Mouse (Mus musculus): Measurements from ENCODE around the gene Tac2. TPM values are rescaled to one million over a fixed set of nuclear protein-coding genes. Genes with fewer than 3 reads are reported as not detected.

Gene Tac2
- polyA plus RNA-seq, 1 experiment, result 9.6 TPM

- H3K4me1 ChIP-seq (ENCODE audit: control insufficient read depth), result peaks cover 16% of the 10 kb centered on the region
- H3K9me3 ChIP-seq (ENCODE audit: control insufficient read depth, low read length), result no peaks in the 10 kb centered on the region
- TF ChIP-seq GATA1 (IDR thresholded peaks at IDR 0.05; ENCODE audit: low read length), result no peak
- TF ChIP-seq TAL1 (IDR thresholded peaks at IDR 0.05; ENCODE audit: low read length), result no peak
- H3K27me3 ChIP-seq (ENCODE audit: control insufficient read depth), result no peaks in the 10 kb centered on the region
- no peak overlapping the region for H3K4me3 ChIP-seq (replicated peaks)
- H3K36me3 ChIP-seq (ENCODE audit: control insufficient read depth), result peaks cover 74% of the 10 kb centered on the region
These were observed 33.2 kb upstream of the Tac2 start for GRCm38 (mm10) chr10:127691053-127691452.

DNA sequence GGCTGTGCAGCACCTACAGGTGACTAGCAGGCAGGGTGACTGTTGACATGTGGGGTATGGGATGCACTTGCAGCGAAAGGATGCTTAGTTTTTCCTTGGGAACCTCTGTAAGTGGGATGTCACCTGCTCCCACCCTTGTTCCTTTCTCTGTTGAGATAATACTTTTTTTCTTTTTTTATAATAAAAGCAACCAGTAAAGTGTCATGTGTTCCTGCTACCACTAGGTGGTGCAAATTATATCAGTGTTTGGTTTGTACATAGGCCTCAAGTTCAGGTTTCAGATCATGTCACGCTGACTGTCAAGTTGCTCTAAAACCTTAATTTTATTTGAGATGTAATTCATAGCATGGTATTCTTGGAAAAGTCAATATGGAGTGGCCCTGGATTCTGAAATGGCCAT lies 29.6 kb upstream of the Tac2 start:
- H3K27me3 ChIP-seq (ENCODE audit: control insufficient read depth), result no peaks in the 10 kb centered on the region
- H3K36me3 ChIP-seq (ENCODE audit: control insufficient read depth), result peaks cover 91% of the 10 kb centered on the region
- peaks cover 16% of the 10 kb centered on the region for H3K4me1 ChIP-seq (ENCODE audit: control insufficient read depth)
- no peak overlapping the region for H3K4me3 ChIP-seq (replicated peaks)
- no peak for TF ChIP-seq TAL1 (IDR thresholded peaks at IDR 0.05; ENCODE audit: low read length)
- no peak for TF ChIP-seq GATA1 (IDR thresholded peaks at IDR 0.05; ENCODE audit: low read length)
- no peaks in the 10 kb centered on the region for H3K9me3 ChIP-seq (ENCODE audit: control insufficient read depth, low read length)

DNA sequence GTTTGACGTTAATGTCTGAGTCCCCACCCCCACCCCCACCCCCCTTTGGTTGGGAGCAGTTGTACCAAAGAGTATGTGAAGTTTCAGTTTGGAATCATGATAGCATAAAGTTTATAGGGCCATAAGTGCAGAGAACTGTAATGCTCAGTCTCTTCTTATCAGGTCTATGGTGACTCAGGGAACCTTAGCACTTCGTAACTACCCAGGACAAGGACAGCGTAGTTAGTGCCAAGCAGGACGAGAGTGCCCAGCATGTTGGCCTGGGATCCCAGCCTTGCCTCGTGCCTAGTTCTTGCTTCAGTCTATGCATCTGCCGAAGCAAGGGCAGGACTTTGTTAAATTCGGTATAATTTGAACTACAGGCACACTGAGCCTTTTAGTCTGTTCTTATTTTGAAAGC lies 28.5 kb upstream of the Tac2 start:
- TF ChIP-seq TAL1 (IDR thresholded peaks at IDR 0.05; ENCODE audit: low read length) (no peak), GATA1 (IDR thresholded peaks at IDR 0.05; ENCODE audit: low read length) (no peak)
- Histone ChIP-seq H3K9me3 (ENCODE audit: control insufficient read depth, low read length) (no peaks in the 10 kb centered on the region), H3K4me1 (ENCODE audit: control insufficient read depth) (peaks cover 16% of the 10 kb centered on the region), H3K36me3 (ENCODE audit: control insufficient read depth) (peaks cover 88% of the 10 kb centered on the region), H3K27me3 (ENCODE audit: control insufficient read depth) (no peaks in the 10 kb centered on the region), H3K4me3 (replicated peaks) (no peak overlapping the region)

DNA sequence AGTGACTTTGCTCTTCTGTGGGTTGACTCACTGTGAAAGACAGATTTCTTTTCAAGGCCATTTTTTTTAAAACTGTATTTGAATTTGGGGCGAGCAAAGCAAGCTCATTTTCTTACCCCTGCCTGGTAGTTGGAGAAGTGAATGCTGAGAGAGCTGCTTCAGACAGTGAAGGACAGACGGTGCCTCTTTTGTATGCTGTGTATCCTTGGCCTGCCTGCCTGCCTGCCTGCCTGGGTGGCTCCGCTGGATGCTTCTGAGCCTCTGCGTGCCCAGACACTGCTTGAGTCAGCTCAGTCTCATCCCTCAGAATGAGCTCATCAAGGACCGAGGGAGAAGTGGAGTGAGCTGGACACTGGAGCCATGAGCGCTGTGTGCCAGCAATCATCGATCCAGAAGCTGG lies 25.3 kb upstream of the Tac2 start:
- no peaks in the 10 kb centered on the region for H3K9me3 ChIP-seq (ENCODE audit: control insufficient read depth, low read length)
- TF ChIP-seq TAL1 (IDR thresholded peaks at IDR 0.05; ENCODE audit: low read length) (no peak), GATA1 (IDR thresholded peaks at IDR 0.05; ENCODE audit: low read length) (no peak)
- H3K4me3 ChIP-seq (replicated peaks), result no peak overlapping the region
- H3K27me3 ChIP-seq (ENCODE audit: control insufficient read depth), result no peaks in the 10 kb centered on the region
- H3K4me1 ChIP-seq (ENCODE audit: control insufficient read depth), result peaks cover 18% of the 10 kb centered on the region
- H3K36me3 ChIP-seq (ENCODE audit: control insufficient read depth), result peaks cover 61% of the 10 kb centered on the region

DNA sequence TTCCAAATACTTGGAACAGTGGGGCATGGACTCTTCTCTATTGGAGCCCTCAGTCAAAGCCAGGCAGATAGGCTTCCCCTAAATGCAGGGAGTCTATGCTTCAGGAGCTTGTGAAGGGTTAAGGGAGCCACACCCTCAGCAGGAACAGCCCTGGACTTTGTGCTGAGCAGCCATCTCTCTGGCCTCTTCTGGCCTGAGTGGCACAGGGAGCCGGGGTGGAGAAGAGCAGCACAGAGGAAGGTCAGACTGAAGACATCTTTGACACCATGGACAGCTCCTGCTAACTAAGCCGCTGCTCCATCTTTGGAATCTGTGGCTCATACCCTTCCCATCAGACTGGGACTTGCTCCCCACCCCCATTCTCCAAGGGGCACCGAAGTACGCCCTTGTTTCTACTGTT lies 21.0 kb upstream of the Tac2 start:
- peaks cover 20% of the 10 kb centered on the region for H3K36me3 ChIP-seq (ENCODE audit: control insufficient read depth)
- H3K9me3 ChIP-seq (ENCODE audit: control insufficient read depth, low read length), result no peaks in the 10 kb centered on the region
- H3K4me3 ChIP-seq (replicated peaks), result no peak overlapping the region
- TF ChIP-seq TAL1 (IDR thresholded peaks at IDR 0.05; ENCODE audit: low read length), result no peak
- no peak for TF ChIP-seq GATA1 (IDR thresholded peaks at IDR 0.05; ENCODE audit: low read length)
- H3K4me1 ChIP-seq (ENCODE audit: control insufficient read depth), result peaks cover 6% of the 10 kb centered on the region
- peaks cover 5% of the 10 kb centered on the region; the same call in 1 of the 2 replicates for H3K27me3 ChIP-seq (ENCODE audit: control insufficient read depth)

DNA sequence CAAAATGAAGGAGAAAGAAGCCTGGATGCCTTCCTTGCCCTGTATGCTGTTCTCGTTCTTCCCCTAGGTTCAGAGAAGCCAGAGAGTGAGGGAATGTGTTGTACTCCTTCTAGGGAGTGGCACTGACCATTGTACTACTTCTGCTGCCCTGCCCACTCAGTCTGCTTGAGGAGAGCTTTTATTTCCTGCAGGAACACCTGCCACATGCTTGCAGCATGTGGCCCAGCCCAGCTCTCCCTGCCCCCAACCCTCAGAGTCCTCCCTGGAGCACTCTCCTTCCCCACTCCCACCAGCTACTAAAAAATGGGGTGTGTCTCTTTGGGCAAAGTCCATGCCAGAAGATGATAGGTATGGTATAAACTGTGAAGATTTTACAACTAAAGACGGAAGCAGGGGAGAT lies 20.0 kb upstream of the Tac2 start:
- no peak overlapping the region for H3K4me3 ChIP-seq (replicated peaks)
- TF ChIP-seq TAL1 (IDR thresholded peaks at IDR 0.05; ENCODE audit: low read length), result no peak
- TF ChIP-seq GATA1 (IDR thresholded peaks at IDR 0.05; ENCODE audit: low read length), result no peak
- H3K4me1 ChIP-seq (ENCODE audit: control insufficient read depth), result peaks cover 6% of the 10 kb centered on the region
- peaks cover 10% of the 10 kb centered on the region for H3K36me3 ChIP-seq (ENCODE audit: control insufficient read depth)
- H3K27me3 ChIP-seq (ENCODE audit: control insufficient read depth), result peaks cover 7% of the 10 kb centered on the region; the same call in 1 of the 2 replicates
- no peaks in the 10 kb centered on the region for H3K9me3 ChIP-seq (ENCODE audit: control insufficient read depth, low read length)

GRCm38 (mm10) chr10:127704766-127705220 lies 19.5 kb upstream of the Tac2 start, which contains the start of gene Myo1a:
Gene Myo1a, plus strand, starts transcription at chr10:127705170.
- TF ChIP-seq GATA1 (IDR thresholded peaks at IDR 0.05; ENCODE audit: low read length) (no peak), TAL1 (IDR thresholded peaks at IDR 0.05; ENCODE audit: low read length) (no peak)
- Histone ChIP-seq H3K9me3 (ENCODE audit: control insufficient read depth, low read length) (no peaks in the 10 kb centered on the region), H3K4me1 (ENCODE audit: control insufficient read depth) (peaks cover 6% of the 10 kb centered on the region), H3K36me3 (ENCODE audit: control insufficient read depth) (peaks cover 5% of the 10 kb centered on the region), H3K4me3 (replicated peaks) (no peak within 1 kb of the TSS), H3K27me3 (ENCODE audit: control insufficient read depth) (peaks cover 7% of the 10 kb centered on the region; the same call in 1 of the 2 replicates)

- peaks cover 10% of the 10 kb centered on the region; the same call in 1 of the 2 replicates for H3K27me3 ChIP-seq (ENCODE audit: control insufficient read depth)
- no peak for TF ChIP-seq TAL1 (IDR thresholded peaks at IDR 0.05; ENCODE audit: low read length)
- TF ChIP-seq GATA1 (IDR thresholded peaks at IDR 0.05; ENCODE audit: low read length), result no peak
These were observed 18.5 kb upstream of the Tac2 start for GRCm38 (mm10) chr10:127705783-127706182.

GRCm38 (mm10) chr10:127707721-127708120 lies 16.6 kb upstream of the Tac2 start:
- H3K36me3 ChIP-seq (ENCODE audit: control insufficient read depth), result no peaks in the 10 kb centered on the region
- no peak for TF ChIP-seq TAL1 (IDR thresholded peaks at IDR 0.05; ENCODE audit: low read length)
- no peak for TF ChIP-seq GATA1 (IDR thresholded peaks at IDR 0.05; ENCODE audit: low read length)
- no peaks in the 10 kb centered on the region for H3K9me3 ChIP-seq (ENCODE audit: control insufficient read depth, low read length)
- H3K4me1 ChIP-seq (ENCODE audit: control insufficient read depth), result peaks cover 6% of the 10 kb centered on the region
- no peak overlapping the region for H3K4me3 ChIP-seq (replicated peaks)
- peaks cover 10% of the 10 kb centered on the region; the same call in 1 of the 2 replicates for H3K27me3 ChIP-seq (ENCODE audit: control insufficient read depth)

More at GRCm38 (mm10) chr10:127705783-127706182, 18.5 kb upstream of the Tac2 start:
- Histone ChIP-seq H3K9me3 (ENCODE audit: control insufficient read depth, low read length) (no peaks in the 10 kb centered on the region), H3K4me1 (ENCODE audit: control insufficient read depth) (peaks cover 6% of the 10 kb centered on the region), H3K36me3 (ENCODE audit: control insufficient read depth) (no peaks in the 10 kb centered on the region), H3K4me3 (replicated peaks) (no peak overlapping the region)
